ENCODE assay signal across 17 mouse cellular contexts in genomic region chr8:12408020-12408419, GRCm38 (mm10). TPM values are rescaled to one million over a fixed set of nuclear protein-coding genes. Genes with fewer than 3 reads are reported as not detected.
"Had no signal": no experiment of that assay in that cellular context is flagged by ENCODE, and none has a peak within 500 bp of the region (broad histone marks: within the 10 kb centered on the region; RNA-seq: fewer than 3 reads in every experiment).

No protein-coding gene starts in this region.

- H3K9me3 ChIP-seq: limb, embryonic 12.5 days; liver, embryonic 13.5 days; lung, embryonic 15.5 days; megakaryocyte, embryonic 14.5 days had no signal

- H3K36me3 ChIP-seq: limb, embryonic 12.5 days; liver, embryonic 13.5 days; lung, embryonic 15.5 days had no signal

- H3K27ac ChIP-seq: layer of hippocampus, adult 2 months; limb, embryonic 12.5 days; liver, embryonic 13.5 days; lung, embryonic 15.5 days; macrophage had no signal

- H3K4me1 ChIP-seq: limb, embryonic 12.5 days; liver, embryonic 13.5 days; lung, embryonic 15.5 days; megakaryocyte, embryonic 14.5 days had no signal

- H3K9ac ChIP-seq: limb, embryonic 12.5 days; liver, embryonic 13.5 days; liver, postnatal 0 days; lung, embryonic 15.5 days had no signal

- H3K4me2 ChIP-seq: limb, embryonic 12.5 days; liver, embryonic 13.5 days; lung, embryonic 15.5 days had no signal

- DNase-seq: kidney, adult 9 months; kidney, postnatal 10 days; kidney, postnatal 4 days; liver; liver, embryonic 13.5 days; liver, postnatal 0 days; lung, postnatal 14 days; thymus, adult 18-20 months; thymus, postnatal 14 days had no signal

- ATAC-seq: liver, postnatal 0 days had no signal

- H3K4me3 ChIP-seq: layer of hippocampus, adult 2 months; limb, embryonic 12.5 days; liver, embryonic 13.5 days; lung, embryonic 15.5 days; megakaryocyte, embryonic 14.5 days had no signal

RNA-seq across cellular contexts. Expression of gene Sox1, which starts 12.9 kb away (rescaled TPM):
- total RNA-seq: monocyte, adult 5-6 weeks; neutrophil, adult 5-6 weeks had no signal
- polyA plus RNA-seq: limb, embryonic 12.5 days; liver, embryonic 13.5 days; liver, postnatal 0 days; lung, embryonic 15.5 days; macrophage; stomach, embryonic 14.5 days had no signal
